Mouse (Mus musculus) cerebellum, adult (tissue): ENCODE results near the gene Tacr1.

ENCODE experiments used
- ATAC-seq: cut with Nextera tagmentation; 2 replicates; pipeline ENCODE4 v1.9.2; 2017; ENCODE audit warnings: mild to moderate bottlenecking, moderate library complexity, mixed read lengths; ENCODE audit not compliant: insufficient number of reproducible peaks, low FRiP score, low TSS enrichment

Tacr1 gene

DNA sequence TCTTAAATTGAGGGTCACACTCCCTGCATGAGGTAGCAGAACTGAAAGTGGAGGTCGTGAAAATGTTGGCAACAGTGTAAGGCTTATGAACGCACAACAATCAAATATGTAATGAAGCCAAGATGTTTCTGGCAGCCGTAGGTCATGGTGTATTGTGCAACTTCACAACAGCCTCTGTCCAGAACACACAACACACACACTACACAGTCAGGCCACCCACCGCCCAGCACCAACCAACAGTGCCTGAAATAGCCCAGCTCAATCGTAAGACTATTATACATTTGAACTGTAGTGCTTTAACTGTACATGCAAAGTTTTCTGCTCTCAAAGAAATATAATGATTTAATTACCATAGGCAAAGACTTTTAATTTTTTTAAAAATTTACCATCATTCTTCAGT, 120.4 kb downstream of the Tacr1 start:
- no peak for ATAC-seq

DNA sequence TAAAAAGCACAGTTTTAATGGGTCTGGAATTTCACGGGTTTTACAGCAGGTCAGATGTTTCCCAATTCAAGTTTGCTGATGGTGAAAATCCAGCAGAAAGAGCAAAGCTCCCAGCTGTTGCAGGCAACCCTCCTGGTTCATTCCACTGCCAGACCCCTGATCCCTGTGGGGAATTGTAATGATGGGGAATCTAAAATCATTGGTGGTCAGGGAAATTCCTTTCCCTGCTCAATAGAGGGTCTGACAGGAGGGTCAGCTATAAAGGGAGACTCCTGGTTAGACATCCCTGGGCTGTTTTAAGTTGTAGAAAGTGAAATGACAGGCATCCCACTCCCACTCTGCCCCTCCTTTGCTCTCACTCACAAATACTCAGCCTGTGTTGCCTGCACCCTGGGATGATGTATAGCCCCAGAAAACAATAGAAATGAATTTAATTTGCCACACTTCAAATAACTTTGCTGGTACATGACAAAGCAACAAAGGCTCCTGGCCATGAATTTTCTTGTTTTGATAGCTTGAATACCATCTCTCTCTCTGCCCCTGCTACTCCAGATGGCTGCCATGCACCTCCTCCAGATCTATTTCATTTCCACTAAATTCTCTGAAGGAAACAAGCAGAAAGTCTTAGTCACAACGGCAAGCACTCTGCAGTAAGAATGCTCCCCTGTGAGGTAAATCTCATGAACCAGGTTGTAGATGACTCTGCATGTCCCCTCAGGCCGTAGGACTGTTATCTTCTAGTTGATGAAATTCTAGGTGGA, 123.2 kb downstream of the Tacr1 start:
- no peak for ATAC-seq

DNA sequence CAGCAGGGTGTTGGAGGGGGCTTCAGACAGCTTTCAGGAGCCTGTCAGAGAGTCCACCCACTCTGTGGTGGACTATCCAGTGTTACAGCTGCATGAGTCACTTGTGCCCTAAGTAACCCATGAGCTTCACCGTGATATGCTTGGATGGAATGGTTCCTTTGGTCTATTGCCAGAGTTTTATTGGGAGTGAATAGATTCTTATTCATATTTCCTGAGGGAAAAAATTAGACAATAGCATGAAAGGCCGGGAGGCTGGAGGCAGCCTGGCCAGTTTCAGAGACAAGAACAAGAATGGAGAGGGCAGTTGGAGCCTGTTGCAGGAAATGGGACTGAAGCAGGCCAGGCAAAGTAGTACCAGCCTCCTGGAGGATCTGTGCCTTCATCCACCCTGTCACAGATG, 126.5 kb downstream of the Tacr1 start:
- no peak for ATAC-seq

DNA sequence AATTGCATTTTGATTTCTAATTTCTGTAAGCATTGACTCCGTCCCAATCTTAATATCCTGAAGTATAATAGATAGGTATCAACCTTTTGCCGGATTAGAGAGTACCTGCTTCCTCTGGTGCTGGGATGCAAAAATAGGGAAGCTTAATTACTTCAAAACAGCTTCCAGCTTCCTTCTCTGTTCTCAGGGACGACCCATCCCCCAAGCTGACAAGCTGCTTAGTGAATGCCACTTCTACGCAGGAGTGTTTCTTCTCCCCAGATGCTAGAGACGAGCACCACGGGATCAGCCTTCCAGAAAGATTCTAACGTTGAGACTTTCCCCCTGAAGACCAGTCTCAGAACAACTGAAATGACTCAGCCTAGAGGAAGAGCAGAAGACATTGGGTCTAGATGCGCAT, 134.5 kb downstream of the Tacr1 start:
- ATAC-seq: no peak

DNA sequence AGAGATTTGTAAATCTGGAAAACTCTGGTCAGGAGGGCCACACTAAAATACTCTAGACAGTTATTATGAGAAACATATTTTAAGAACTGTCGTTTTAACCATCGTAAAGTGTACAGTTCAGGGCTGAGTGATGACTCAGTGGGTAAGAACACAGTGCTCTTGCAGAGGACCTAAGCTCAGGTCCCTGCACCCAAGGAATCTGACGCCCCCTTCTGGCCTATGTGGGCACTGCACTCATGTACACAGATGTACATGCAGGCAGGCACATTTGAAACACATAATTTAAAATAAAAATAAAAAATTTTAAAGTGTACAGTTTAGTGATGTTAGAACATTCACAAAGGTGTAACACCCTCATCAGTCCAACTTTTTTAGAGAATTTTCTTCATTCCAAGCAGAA, 147.1 kb downstream of the Tacr1 start:
- no peak for ATAC-seq

DNA sequence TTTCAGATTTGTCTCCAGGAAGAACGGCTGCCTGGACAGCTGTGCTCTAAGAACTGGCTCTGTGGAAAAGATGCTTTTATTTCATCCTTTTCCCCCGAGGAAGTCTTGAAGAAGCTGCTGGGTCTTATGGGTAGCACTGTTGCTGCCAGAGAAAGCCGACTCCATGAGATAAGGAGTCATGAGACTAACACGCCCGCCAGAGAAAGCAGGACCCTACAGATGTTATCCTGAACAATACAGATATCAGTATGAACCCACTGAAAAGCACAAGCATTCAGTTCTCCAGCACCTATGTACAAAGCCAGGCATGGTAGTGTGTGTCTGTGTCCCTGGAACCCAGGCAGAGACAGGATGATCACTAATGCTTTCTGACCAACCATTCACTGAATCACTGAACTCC, 173.3 kb downstream of the Tacr1 start:
- no peak for ATAC-seq

DNA sequence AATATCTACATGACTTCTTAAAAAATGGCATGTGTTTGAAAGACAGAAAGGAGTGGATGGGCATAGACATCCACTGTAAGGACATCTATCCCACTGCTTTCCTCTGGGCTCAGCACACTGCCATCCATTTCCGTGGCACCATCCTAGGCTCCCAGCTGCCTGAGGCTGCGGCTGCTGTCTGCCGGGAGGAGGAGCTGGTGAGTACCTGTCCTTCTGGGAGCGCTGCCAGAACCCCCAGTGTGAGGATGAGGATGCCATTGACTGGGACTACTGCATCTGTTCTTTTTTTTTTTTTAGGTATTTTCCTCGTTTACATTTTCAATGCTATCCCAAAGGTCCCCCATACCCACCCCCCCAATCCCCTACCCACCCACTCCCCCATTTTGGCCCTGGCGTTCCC, 183.3 kb downstream of the Tacr1 start:
- no peak for ATAC-seq

DNA sequence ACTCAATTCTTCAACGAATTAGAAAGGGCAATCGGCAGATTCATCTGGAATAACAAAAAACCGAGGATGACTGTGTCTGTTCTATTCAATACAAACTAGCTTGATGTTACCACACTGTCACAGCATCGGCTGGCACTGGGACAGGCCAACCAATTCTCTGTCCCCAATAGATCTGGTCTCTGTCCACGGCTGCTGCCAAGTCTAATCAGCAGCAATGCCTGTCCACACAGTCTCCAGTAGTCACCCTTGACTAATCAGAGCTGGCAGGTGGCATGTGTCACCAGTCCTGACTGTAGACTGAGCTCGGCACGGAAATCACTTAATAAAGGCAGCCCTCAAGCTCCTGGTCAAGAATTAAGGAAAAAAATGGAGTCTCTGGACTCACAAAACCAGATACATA, 187.3 kb downstream of the Tacr1 start:
- no peak for ATAC-seq

DNA sequence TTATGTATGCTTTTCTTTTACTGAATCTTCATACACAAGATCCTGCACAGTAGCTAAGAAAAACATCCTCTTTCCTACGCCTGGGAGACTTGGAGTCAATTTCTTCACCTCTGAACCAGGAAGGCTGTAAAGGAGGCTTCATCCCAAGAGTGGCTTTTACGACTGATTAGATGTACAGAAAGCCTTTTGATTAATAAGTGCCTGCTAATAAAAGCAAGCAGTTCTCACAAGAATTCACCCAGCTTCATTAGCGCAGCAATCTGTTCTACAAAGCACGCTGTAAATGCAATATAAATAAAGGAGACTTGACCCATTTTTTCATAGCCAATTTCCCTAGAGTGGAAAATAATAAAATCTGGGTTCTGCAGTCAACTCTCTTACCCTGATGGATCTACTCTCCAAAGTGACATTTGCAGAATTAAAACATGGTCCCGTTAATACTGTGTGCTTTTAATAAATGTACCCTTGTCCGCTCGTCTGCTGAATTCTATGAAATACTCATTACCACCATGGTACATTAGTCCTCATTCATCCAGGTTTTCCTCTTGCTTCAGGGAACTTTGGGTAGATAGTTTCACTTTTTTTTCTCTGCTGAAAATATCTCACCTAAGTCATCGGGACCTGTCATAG, 193.4 kb downstream of the Tacr1 start:
- ATAC-seq: no peak

DNA sequence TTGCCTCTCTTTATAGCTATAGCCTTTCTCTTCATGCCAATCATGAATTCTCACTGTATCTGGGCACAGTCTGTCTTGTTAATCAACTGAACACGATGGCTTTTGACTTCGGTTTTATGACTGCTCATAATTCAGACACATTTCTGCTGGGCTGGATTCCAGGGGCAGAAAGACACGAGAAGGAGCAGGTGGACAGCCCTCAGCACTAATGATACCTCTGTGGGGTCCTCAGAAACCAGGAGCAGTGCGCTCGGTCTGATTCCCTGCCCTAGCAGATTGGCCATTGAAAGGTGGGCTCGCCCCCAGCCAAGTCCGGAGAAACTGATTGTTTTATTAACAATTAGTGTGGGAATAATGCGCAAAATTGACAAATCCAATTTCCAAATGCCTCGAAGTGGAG, 201.1 kb downstream of the Tacr1 start:
- no peak for ATAC-seq

DNA sequence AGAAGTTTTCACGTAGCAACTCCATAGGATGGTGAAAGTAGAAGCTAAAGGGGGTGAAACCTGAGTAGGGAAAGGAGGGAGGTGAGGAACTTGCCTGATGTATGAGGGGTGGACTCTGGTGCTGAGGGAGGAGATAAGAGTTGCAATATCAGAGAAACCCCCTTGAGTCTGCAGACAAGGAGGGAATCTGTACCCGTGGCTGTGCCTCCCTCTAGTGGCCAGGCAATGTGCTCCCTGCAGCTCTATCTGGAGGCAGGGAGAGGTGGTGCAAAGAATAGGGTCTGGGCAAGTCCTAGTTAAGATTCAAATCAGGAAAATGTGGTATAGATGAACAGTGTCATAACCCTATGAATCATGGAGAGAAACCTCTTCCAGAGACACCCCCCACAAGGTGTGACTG, 201.5 kb downstream of the Tacr1 start:
- ATAC-seq: no peak

DNA sequence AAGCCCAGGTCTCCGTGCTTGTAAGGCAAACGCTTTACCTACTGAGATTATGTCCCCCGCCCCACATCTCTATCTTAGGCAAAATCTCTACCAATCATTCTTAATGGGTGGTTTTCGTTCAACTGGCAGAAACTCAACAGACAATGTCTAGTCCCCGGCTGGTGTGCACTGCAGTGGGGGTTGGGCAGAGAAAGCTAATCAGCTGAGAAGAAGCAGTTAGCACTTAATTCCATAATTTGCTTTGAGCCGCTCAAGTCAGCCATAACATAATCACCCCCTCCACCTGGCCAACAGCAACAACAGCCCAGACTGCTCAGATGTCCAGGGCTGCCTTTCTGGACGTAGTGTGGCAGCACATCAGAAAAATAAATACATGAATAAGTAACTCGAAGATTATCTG, 202.7 kb downstream of the Tacr1 start:
- ATAC-seq: no peak

DNA sequence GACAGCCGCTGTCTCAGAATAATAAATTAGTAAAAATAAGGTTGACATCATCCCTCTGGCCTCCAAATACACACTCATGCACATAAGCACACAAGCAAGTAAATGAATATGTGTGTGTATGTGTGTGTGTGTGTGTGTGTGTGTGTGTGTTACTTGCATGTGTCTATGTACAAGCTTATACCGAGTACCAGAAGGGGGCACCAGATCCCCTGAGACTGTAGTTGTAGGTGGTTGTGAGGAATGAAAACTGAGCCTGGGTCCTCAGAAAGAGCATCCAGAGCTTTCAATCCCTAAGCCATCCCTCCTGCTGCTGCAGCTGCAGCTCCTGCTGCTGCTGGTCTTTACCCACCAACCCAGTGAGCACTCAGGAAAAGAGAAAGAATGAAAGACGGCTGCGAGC, 206.6 kb downstream of the Tacr1 start:
- ATAC-seq: no peak

DNA sequence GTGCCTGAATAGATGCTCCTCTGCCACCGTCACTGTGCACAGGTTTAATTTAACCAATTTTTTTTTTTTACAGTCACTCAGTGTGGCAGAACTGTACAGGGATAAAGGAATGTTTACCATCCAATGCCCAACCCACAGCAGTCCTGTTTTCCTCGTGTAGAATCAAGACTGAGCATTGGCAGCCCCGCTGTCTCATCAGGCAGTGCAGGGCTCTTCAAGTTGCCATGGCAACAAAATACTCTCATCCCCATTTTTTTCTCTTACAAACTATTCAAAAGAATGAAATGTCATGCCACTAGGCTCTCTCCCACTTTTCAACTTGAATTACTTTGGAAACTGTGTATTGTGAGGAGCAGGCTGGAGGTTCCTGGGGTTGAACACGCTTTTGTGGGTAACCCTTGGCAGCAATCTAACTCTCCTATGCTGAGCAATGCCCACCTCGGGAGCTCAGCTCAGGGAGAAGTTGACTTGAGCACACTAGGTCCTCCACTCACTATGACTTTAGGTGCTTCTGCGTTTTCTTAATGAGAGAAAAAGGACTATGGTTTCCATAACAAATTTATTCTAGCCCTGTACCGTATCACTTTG, 207.3 kb downstream of the Tacr1 start:
- ATAC-seq: no peak
